Mouse (Mus musculus) embryonic stem cell, embryonic (primary cell): Measurements from ENCODE around the gene Hpgd.
"Not testable (repeated sequence)": the region's sequence is repeated elsewhere in the genome, so short reads cannot be mapped to it uniquely, and the experiment has no call there.

Experiments used
- CTCF ChIA-PET, 4 experiments: fragments of 300-600 bp in 2 of 4; fragments of 350-600 bp in 2 of 4; sonication (Branson Sonifier 250); formaldehyde crosslinking; loops; one replicate each; lab custom pipeline; 2022; ENCODE audit warnings: inconsistent platforms in 2 of 4; lab: Charles Lee
- POLR2A ChIA-PET, 4 experiments: fragments of 300-600 bp in 2 of 4; fragments of 350-600 bp in 2 of 4; sonication (Branson Sonifier 250); formaldehyde crosslinking; loops; one replicate each; lab custom pipeline; 2022; ENCODE audit warnings: antibody characterized with exemption in 4 of 4, inconsistent platforms in 1 of 4; lab: Charles Lee

Hpgd gene

DNA sequence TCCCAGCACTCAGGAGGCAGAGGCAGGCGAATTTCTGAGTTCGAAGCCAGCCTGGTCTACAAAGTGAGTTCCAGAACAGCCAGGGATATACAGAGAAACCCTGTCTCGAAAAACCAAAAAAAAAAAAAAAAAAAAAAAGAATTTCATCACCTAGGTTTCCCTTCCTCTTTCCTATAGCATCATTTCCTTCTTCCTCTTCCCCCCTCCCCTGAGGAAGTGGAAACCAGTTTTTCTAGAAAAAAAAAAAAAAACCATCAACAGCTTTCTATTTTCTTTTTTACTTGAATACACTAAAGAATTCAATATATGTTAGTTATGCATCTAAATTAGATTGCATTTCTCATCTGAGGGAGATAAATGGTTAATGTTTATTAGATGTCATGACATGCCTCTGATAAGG, 6.9 kb downstream of the Hpgd start:
- CTCF ChIA-PET: not testable (repeated sequence)

DNA sequence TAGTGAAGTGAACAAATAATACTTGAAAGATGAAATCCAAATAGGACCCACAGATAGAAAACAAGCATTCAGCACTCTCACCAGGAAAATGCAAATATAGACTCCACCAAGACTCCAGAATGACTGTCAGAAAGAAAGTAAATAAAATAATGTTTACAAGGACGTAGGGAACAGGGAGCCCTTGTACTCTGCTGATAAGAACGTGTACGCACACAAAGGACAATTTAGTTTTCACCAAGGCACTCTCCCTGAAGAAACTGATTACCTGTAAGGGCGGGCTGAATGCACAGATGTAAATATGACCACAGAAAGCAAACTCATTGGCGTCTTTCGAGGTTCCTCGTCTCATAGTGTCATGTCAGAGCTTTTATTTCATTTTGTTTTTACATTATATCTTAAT, 10.2 kb downstream of the Hpgd start:
- POLR2A ChIA-PET: no interaction called here
- CTCF ChIA-PET: no interaction called here

More for the DNA sequence above, 6.9 kb downstream of the Hpgd start:
- POLR2A ChIA-PET: not testable (repeated sequence)

DNA sequence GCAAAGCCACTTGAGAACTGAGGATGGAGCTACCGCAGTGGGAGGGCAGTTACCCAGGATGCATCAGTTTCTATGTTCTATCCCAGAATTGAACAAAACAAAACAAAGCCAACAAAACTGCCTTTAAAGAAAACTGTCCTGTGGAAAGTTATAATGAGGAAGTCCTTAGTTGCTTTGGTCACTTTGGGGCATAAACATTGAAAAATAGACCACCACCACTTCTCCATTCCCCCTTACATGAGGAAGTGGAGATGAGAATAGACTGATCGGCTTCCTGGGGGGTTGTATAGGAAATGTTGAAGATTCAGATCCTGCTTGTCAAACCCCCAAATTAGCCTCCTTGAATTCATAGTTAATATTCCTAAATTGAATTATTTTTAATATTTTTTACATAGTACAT, 19.2 kb downstream of the Hpgd start:
- CTCF ChIA-PET: no interaction called here
- POLR2A ChIA-PET: no interaction called here

DNA sequence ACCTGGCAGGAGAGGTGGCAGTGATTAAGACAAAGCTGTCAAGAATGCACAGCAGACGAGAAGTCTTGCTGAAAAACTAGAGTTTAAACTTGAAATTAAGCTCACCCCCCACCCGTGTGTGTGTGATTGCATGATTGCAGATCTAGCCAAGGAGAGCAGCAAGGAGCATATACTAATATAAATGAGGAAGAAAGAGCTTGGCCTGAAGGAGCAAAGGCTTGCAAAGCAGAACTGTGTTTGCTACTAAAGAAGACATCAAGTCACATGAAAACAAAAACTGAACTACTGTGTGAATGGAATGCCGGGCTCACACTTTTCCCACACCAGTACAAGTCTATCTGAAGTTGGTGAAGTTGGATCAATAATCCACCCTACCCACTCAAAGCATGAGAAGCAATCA, 20.8 kb downstream of the Hpgd start:
- POLR2A ChIA-PET: no interaction called here
- CTCF ChIA-PET: no interaction called here

DNA sequence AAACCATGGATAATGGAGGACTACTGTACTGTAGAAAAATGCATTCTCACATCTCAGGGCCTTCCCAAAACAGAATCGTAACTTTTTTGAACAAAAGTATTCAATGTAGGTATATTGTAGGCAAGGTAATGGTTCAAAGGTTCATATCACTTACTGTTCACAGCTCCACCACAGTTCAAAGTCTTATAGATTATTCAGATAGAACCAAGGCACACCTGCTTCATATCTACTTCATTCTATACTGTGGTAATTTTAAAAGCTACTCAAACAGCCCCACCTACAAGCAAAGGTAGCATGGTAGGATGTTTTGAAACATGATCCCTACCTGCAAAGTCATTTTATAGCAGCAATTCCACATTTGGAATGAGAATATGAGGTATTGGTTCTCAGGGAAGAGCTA, 28.9 kb downstream of the Hpgd start:
- ChIA-PET POLR2A (no interaction called here), CTCF (interaction anchor here in 1 of 4 experiments (0.6 kb wide), 1 partner anchor 146 kb away, joined by 3 read pairs; no protein-coding TSS in a partner anchor)

DNA sequence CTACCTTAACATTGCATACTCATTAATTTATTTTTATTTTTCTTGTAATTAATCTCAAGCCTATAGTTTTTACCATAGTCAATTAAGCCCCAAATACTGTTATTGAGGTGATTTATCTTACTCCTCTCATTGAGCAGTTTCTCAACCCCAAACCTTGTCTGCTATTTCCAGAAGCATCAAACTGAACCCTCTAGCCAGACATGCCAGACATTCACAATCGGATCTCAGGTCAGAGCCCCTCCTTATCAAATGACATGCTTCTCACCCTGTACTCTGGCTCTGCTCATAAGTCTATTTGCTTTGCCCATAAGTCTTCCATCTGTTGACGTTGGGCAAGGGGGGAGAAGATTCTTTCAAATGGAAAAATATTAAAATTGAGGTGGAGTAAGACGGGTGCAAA, 33.3 kb downstream of the Hpgd start:
- POLR2A ChIA-PET: no interaction called here
- CTCF ChIA-PET: no interaction called here

DNA sequence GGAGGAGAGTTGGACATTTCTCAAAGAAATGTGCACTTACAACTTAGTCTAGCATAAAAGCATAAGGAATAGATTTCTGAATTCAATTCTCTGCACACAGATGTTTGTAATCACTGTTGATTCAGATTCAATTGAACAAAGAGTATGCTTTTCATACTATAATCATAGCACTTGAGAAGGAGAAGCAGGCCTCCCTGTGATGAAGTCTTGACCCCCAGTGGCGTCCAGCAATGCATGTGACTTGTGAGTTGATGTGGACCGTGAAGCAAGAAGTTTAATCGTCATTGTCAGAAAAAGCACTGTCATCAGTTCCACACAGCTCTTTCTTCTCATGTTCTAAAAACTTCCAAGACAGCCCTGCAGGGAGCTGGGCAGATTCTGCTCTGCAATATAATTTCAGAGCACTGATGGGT, 33.8 kb downstream of the Hpgd start:
- ChIA-PET CTCF (no interaction called here), POLR2A (no interaction called here)

DNA sequence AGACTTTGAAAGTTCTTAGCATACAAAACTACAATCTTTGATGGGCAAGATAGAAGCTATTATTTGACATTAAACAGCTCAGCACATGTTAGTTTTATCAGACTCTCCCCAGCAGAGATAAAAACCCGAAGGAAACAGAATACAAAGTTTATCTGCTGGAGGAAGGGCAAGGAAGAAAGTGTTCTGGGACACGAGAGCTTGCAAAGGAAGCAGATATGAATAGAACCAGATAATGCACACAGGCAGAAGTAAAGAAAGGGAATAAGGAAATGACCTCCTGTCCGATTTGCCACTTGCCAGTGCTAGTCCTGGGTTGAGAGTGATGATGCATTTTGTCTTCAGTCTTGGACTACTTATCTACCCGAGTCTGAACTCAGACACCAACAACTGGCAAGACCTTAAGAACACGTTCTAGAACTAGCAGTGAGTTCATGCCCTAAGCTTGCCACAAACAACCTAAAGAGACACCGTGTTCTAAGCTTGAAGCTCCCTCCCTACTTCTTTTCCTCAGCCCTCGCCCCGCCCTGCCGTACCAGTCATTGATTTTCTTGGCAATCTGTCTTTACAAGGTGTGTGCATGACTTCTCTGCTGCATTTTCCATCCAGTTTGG, 41.1 kb downstream of the Hpgd start:
- ChIA-PET CTCF (interaction anchor here in 1 of 4 experiments (0.6 kb wide), 1 partner anchor 27 kb away, joined by 3 read pairs; no protein-coding TSS in a partner anchor), POLR2A (no interaction called here)

DNA sequence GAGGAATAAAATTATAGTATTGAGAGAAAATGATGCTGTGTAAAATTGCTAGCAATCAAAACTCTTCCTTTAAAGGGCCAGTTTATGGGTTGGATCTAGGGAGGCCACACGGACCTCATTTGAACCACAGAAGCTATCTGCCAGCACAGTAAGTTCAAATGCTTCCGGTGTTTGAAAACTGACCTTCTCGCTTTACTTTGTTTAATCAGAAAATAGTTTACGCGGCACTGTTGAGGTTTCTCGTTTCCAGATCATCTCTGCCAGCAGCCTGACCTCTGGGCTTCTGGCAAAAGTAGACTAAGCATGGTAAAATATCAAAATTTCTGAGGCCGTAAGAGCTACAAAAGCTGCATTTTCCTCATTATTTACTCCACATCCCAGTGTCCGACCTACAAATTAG, 42.4 kb downstream of the Hpgd start:
- POLR2A ChIA-PET: no interaction called here
- CTCF ChIA-PET: no interaction called here

DNA sequence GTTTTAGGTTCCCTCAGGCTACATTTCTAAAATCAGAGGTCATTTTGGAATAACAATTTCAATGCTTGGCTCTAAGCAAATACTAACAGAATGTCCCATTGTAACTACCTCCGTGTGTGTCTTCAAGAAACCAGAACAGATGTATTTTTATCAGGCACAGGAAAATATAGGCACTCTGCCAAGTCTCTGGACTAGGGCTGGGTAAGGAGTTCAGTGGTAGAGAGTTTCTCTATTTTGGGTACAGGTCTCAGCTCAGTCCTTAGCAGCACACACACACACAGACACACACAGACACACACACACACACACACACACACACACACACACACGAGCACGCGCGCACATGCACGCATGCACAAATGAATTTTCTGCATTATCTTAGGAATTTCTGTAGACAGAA, 49.1 kb downstream of the Hpgd start:
- CTCF ChIA-PET: no interaction called here
- POLR2A ChIA-PET: no interaction called here

DNA sequence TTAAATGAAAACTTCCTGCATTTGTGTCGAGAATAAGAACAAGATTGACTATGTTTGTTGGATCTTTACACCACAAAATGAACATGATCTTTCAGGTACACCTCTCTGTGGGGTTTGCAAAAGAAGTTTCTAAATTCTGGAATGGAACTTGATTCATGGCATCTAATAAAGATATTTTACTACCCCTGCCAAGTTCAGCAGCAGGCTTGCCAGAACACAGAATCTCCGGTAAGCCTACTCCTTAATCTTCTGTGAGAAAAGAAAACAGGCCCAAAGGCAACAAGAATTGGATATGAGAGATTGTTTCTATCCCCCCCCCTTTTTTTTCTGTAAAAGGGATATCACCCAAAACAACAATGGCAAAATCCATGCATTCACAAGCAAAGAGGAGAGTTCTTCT, 49.6 kb downstream of the Hpgd start:
- ChIA-PET POLR2A (no interaction called here), CTCF (no interaction called here)

DNA sequence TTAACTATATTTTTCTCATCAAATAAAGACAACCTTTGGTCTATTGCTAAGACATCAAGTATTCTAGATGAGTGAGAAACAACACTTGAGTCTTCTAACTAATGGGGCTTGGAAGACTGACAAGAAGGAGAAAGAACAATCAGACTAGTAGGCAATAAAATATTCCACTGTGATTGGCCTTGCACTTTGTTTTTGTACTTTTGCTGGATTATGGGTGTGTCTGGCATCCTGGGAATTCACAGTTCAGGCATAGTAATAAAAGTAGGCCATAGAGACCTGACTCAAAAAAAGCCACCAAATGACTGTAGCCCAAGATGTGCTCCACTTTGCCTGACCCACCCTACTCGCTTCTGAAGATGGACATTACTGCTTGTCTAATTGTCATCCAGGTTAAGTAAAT, 50.0 kb downstream of the Hpgd start:
- CTCF ChIA-PET: no interaction called here
- POLR2A ChIA-PET: no interaction called here

DNA sequence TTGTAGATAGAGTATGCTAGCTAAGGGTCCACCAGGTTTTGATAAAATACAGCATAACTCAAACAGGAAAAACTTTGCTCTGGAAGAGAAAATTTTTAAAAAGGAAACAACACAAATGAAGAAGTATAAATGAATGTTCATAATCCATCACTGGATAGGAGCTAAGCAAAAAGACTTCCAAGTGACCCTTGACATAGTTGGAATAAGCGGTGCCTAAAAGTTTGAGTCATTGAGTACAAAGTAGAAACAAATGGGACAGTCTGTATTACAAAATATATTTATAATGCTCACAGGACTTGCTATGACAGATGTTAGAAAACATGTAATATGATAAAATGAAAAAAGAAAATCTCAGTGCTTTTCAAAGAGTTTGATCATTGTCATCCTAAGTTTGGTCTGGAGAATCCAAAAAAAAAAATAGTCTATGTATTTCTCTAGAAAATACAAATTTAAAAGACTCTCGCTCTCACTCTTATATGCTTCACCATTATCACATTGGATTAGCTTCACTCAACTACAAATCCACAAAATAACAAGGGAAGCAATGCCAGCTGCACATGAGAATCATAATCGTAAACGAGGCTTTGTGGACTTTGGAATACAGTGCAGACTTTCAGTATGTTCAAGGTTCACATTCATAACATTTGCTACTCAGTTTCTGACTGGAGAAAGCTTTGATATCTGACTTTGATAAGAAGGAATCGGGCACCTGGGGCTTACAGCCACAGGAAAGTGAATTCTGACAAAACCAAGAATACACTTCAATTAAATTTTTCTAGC, 51.4 kb downstream of the Hpgd start:
- ChIA-PET POLR2A (no interaction called here), CTCF (no interaction called here)

DNA sequence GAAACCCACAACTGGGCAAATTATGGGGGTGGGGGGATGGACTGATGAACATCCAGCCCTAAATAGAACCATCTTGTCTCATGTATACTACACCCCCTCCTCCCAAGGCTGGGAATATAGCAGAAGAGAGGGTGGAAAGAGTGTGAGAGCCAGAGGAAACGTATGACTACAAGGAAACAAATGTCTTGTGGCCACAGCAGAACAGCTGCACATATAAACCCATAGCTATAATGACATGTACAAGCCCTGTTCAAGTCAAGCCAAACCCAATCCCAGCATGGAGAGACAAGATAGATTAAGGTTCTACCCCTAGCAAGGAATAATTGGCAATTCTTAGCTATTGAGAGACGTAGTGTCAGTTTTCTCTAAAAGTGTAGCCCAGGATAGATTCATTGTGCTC, 68.8 kb downstream of the Hpgd start:
- ChIA-PET POLR2A (no interaction called here), CTCF (no interaction called here)
